Mouse (Mus musculus): ENCODE data around the gene Csf3.
"Not testable (repeated sequence)": the region's sequence is repeated elsewhere in the genome, so short reads cannot be mapped to it uniquely, and the experiment has no call there.

Csf3 gene

DNA sequence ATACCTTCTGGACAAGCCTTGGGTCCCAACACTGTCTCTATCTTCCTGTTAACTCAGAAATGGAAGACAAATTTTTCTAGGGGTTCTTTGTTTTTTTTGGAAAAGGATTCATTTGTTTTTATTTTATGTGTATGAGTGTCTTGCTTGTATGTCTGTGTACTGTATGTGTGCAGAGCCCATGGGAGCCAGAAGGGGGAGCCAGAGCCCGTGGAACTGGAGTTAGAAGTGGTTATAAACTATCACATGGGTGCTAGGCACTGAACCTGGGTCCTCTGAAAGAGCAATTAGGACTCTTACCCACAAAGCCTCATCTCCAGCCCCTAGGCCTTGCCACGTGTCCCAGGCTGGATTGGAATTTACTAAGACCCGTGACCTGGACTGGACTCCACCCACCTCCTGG is 33.0 kb downstream of the Csf3 start:
- DNase-seq, result no peak

DNA sequence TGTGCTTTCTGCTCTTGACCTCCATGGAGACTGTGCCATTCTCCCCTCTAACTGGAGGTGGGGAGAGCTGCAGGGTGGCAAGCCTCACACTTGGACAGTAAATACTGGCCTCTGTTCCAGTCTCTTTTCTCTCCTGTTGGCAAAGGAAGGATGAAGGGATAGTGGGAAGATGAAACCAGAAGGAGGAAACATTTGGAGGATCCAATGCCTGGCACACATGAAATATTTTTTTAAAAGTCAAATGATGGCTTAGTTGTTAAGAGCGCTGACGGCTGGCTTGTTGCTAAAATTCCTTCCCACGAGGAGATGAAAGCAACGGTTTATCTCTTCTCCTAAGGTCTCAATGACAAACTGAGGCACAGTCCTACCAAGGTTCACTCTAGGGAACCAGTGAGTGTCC is 34.0 kb downstream of the Csf3 start:
- DNase-seq, result no peak

DNA sequence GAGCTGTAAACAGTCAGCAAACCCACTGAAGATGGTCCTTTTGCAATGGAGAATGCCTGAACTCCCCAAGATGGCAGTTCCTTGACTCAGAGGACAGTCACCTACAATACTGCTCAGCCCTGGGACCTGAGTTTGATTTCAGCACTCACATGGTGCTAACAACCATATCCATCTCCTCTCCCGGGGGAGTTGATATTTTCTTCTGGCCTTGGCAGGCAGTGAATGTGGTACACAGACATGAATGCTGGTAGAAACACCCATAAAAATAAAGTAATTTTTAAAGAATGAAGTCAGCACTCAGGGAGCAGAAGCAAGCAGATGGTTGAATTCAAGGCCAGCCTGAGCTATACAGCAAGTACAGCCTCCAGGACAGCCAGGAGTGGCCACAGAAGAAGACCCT is 35.1 kb downstream of the Csf3 start:
- no peak for DNase-seq

DNA sequence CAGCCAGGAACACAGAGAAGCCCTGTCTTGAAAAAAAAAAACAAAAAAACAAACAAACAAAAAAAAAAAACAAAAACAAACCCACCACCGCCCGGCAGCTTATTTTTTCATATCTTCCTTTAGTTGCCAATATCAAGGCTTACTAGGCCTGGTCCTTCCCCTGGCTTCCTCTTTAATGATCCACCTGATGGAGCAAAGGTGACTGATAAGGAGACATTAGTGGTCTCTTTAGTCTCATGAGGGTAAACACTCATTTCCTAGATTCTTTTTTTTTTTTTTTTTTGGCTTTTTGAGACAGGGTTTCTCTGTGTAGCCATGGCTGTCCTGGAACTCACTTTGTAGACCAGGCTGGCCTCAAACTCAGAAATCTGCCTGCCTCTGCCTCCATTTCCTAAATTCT is 36.2 kb downstream of the Csf3 start:
- DNase-seq, result not testable (repeated sequence)

DNA sequence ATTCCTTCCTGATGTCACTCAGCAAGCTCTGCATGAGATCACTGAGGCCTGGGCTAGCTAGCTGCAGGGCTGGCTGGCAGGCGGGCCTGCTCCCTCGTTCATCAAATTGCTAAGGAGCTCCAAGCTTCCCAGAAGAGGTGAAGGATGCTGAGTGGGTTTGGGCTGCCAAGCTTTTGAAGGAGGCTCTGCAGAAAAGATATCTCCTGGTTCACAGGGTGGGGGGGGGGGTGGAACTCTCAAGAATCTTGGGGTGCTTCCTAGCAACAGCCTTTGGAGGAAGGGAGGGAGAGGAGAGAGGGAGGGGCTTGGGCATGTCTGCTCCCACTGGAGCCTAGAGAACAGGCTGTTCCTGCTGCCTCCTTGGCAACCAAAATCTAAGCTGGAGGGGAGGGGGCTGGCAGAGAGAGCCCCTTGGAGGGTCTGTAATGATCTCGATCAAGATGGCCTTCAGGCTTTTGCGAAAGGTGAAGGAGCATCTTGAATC is 37.4 kb downstream of the Csf3 start:
- DNase-seq, result no peak

DNA sequence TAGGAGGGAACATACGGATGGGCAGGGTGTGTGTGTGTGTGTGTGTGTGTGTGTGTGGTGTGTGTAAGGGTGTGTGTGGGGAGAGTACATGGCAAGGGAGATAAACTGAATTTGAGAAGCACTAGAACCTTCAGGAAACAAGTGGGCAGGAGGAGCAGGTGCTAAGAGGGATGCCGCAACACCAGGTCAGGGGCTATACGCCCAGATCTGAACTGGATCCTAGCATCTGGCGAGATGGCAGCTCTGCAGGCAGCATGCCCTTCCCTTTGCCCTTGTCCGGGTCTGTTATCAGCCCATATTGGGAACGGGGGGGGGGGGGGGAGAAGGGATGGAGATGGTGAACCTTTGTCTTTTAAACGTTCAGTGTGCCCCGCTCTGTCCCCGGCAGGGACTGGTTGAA is 37.9 kb downstream of the Csf3 start:
- DNase-seq, result no peak

DNA sequence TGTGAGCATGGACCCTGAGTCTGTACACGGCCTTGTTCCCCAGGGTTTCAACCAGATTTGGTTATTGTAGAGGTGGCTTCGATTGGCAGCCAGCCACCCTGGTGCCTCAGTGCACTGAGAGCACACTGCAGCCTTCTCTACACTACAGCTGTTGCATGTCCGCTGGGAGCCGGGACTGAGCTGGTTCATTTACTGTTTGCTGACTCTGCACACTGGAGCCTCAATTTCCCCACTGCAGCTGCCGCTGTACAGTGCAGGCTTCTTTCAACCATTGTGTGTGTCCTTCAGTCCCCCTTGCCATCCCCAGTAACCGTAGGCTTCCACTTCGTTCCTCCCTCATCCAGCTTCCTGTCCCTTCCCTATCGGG is 38.9 kb downstream of the Csf3 start:
- no peak for DNase-seq

DNA sequence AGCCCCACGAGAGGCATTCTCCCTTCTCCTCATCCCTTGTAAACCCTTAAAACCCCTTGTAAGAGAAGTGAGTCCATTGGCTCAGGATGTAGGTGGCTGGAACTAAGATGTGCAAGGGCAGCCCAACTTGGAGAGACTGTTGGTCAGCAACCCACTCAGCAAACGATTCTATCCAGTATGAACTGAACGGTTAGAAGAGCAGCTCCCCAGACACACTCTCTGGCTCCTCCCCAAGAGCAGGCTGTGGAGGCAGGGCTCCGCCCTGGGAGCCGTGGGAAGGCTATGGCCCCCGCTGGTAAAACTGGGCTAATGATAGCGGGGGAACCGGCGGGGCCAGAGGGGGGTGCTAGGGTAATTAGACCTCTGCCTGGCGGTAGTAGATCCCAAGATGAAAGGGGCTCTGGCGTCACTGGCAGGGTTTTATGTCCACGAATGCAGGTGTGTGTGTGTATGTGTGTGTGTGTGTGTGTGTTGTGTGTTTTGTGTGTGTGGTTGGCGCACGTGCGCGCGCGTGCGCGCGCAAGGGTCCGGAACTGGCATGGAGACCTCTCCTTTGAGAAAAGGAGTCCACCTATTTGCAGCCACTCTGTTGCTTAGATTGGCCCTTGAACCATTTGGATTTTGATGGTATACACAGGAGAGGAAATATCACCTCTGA is 39.5 kb downstream of the Csf3 start, which contains the start of gene Thra:
Gene Thra, plus strand, starts transcription at position 246 of the 658 bp plus-strand sequence.
- peak; percentile 71 for DNase-seq

DNA sequence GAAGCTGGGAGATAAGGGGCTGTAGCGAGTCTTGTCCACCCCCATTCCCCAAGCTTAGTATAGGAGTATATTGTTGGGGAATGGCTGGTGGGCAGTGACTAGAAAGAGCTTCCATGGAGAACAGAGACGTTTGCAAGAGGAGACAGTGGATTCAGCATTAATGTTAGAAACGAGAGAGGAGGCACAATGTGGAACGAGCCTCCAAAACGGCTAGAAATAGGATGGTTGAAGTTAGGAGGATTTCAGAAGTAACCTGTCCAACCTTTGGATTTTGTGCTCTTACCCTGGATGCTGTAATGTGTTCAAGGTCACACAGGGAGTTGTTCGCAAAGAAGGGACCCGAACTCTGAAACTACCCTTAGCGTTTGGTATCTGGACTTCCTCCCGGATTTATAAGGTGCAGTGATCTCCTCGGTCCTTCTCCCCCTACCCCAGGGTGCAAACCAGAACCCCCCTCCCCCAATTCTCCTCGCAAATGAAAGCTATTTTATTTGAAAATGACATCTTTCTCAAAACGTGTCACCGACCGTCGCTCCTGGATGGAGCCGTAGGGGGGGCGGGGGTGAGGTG is 40.1 kb downstream of the Csf3 start:
- no peak for DNase-seq

DNA sequence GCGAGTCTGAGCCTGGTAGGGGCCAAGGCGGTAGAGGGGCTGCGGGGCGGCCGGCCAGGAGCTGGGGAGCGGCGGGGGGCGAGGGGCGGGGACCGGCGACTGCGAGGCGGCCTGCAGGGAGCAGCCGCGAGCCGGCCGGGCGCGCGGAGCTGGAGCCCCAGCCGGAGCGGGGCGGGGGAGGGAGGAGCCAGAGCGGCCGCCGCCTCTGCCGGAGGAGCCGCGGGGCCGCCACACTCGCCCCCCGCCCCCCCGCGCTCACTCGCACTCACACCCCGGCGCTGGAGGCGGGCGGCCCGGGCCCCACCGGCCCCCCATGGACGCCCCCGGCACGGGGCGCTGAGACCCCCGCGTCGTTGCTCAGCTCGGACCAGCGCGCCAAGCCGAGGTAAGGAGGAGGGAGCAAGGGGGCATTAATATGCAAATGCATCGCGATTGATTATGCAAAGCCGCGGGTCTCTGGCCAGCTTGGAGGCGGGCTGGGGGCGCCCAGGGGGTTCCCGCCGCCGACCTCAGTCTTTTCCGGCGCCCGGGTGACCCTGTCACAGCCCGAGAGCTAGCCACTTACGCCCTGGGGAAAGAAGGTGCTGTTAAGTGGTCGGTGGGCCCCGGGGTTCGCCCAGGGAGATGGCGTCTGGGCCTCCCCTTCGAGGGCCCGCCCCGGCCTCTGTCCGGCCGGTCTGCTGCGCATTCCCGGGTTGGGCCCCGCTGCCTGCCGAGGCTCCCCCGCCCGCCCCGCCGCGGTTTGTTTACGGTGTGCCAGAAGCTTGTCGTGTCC is 40.7 kb downstream of the Csf3 start:
- DNase-seq, result peak; percentile 86

DNA sequence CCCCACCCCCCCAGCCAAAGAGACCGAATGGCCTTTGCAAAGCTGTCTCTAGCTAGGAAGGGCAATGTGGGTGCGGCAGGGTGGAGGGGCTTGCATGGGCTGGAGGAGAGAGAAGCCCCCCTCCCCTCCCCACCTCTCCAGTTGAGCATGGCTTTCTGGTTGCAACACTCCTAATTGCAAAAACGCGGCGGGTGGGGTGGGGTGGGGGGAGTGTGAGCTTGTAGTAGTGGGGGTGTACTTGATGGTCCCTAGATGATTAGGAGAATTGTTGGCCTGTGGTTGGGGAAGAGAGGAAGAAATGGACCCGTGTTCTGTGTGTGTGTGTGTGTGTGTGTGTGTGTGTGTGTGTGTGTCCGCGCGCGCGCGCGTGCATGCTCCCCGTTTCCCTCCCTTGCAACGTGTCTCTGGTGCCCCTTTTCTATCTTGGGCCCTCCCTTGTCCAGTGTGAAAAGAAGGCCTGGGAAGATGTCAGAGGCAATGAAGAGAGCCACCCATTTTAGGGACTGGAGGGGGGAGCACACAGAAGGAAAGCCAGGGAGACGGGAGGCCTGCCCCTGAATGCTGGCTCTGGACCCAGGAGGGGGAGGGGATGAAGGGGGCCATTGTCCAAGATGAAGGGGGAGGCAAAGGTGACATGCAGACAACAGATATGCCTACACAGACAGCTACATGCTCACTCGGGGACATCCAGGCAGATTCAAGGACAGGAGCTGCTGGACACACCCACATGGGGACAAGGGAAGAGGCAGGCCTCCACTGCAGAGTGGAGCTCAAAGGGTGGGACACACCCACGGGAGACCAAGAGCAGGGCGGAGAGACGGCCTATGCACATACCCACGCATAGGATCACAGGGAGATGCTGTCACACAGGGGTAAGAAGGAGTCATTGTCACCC is 41.6 kb downstream of the Csf3 start:
- DNase-seq, result no peak

DNA sequence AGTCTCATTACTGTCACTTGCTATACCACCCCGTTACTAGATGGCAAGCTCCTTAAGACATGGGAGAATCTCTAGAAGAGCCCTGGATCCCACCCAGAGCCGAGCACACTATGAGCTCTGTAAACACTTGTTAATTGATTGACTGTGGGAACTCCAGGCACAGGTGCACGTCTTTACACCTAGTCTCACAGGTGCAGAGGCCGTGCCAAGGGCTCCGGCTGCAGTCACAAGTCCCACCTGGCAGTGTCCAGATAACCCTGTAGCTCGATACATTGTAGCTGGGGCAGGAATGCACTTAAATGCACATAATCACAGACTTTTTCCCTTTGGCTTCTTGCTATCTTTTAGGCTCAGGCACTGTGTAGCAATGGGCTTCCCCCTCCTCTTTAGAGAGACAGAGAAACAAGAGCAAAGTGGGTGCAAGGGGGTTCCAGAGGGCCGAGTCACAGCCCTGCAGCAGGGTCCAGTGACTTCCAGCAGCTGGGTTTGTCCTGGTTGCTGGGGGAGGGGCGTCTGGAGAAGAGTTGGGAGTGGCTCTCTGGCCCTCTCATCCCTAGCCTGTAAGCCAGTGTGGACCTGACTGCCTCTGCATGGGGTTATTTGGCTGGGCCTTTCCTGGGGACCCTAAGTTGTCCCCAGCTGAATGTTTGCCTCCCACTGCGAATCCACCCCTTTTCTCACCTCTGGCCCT is 42.7 kb downstream of the Csf3 start:
- DNase-seq, result no peak

DNA sequence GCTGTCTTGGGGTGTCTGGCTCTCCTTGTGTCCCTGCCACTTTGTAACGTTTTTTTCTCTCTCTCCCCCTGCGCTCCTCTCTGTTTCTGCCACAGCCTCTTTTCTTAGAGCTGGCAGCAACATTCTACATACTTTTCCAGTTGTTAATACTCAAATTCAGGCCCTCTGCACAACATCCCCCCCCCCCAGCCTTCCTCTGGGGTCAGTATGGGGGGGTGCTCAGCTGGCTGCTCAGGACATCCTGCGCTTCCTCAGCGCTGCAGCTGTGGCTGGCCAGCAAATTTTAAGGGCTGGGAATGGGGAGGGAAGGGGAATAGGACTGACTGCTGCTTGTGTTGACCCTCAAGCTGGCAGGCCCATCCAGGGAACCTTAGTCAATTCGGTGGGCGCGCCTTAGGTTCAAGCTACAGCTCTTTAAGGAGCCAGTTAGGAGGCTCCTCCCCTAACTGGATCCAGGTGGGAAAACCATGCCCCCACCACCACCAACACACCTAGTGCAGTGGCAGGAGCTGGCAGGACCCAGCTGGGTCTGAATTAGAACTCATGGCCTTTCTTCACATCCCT is 43.5 kb downstream of the Csf3 start:
- no peak for DNase-seq

DNA sequence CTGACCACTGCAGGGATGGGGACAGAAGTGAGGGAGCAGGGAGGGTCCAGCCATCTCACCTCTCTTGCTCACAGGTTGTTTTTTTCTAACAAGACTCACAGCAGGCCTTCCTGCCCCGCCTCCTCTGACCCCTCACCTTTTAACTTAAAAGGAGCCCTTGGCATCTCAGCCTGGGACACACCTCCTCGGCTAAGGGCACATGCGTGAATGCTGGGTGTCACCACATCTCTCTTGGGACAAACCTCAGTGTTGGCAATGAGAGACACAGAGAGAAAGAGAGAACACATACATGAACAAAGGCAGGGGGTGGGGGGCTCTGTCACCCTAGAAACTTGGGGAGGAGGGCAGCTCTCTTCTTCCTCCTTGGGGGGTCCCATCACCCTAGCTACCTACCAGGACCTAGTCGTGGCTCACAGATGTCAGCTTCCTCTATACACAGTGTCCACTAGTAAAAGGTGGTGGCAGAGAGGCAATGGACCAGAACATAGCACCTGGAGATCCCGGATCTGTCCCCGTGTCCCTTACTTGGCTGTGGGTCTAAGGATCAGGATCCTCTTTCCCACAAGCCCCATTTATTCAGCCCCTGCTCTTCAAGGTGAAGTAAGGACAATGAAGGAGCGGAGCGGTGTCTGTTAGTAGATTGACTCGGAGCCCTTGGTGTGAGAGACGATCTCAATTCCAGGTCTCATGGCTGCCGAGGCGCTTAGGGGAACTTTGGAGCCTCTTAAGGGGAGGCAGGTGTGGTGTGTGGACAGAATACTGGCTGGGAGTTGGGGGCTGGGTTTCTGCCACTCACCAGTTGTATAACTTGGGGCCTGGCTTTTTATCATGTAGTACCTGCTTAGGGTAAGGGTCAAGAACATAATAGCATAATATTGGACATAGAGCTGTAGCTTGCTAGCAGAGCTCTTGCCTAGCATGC is 45.1 kb downstream of the Csf3 start:
- DNase-seq, result no peak

DNA sequence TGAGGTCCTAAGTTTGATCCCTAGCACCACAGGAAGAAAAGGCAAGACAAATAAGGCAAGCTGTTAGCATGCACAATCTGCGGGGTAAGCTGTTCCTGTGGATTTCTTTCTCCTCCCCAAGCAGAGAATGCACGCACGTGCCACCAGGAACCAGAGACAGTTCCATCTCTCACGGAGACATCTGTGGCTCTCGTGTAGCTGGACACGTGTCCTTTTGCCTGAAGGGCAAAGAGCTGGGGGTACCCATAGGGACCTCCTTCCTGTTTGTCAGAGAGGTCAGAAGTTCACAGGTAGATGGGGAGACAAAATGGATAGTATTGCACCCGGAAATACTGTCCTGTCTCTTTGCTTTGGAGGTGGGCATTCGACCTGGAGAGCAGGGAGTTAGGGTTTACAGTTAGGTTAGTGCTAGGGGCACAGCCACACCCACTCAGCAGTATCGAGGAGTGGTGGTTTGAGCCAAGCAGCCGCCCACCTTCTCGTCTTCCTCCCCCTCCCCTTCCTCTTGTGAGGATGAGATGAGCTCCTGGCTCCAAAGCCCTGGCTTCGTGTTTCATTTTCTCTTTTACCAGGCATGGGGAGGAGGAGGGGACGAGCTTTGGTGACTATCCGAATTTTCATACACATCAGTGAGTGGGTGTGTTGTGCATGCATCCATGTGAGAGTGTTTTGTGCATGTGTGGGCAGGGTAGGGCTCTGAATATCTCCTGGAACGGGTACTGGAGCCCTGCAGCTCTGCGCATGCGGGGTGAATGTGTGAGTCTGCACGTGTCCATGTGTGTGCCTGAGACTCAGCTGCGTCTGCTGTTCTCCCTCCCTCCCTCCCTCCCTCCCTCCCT is 46.0 kb downstream of the Csf3 start:
- DNase-seq, result peak; percentile 90

DNA sequence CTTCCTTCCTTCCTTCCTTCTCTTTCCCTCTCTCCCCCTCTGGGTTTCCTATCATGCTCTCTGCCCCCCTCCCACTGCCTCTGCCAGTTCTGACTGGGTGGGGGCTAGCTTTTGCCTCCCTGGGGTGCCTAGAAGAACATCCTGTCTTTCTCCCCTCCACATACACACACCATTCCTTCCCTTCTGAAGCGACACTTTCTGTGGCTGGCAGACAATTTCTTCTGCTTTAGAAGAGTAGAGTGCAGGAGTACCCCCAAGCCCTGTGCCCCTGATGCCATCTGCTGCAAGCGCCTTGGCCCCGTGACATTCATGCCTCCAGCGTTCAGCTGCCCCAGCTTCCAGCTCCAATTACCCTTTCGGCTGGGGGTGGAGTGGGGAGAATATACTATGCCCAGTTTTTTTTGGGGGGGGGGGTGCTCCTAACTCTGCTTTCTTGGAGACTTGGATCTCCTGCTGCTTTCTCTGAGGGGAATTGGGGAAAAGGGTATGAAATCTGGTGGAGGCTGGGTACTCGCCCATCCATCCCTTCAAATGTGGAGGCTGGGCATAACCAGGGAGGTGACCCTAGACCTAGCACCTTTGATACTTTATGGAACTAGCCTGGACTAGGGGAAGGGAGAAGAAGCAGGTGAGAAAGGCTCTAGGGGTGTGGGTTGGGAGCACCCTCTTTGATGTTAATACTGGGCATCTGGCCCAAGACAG is 46.9 kb downstream of the Csf3 start:
- no peak for DNase-seq

DNA sequence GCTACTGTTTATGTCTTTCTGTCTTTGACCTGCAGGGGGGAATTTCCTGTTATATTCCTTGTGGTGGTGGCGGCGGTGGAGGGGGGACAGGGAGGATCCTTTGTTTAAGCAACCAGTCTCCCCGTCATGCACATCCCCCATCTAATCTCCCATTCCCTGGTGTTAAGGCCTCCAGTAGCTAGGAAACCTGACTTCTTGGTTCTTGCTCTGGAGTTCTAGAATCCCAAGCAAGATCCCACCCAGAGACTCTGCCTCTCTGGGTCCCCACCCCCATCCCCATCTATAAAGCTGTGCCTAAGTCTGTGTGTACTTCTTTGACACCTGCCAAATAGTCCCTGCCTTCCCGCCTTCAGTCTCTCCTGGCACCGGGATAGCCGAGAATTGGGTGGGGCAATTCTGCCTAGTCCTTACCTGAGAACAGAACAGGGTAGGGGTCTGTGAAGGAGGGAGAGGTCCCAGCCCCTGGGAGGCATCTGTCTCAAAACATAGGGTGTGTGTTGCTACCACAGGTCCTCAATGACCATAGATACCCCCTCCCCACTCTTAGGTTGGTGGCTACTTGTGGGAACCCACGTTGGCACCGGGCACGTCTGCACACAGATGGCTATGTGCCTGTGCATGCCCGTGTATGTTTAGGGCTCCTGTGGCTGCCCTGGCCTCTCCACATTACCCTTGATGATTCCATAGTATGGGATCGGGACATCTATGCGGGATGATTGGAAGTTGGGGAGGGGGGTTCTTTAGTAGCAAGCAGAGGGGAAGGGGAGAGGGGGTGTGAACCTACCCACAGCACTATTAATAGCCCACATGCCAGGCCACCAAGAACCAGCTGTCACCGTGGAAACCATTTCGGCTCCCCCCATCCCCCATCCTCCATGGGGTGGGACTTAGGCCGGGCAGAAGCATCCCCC is 47.7 kb downstream of the Csf3 start:
- no peak for DNase-seq

DNA sequence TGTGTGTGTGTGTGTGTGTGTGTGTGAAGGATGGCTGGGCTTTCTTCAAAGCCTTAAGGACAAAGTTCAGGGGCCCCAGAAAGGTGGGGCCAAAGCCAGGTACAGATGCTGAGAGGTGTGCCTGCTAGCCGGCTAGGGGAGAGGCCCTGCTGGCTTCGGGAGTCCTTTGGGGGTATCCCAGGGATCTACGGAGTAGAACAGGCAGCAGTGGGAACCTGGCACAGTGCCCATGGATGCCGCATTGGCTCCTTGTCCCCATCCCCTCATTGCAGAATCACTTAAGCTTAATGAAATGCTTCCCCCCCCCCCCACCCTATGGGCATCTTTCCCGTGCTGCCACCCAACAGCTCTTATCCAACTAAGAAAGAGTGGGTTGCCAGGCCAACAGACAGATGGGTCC is 48.7 kb downstream of the Csf3 start:
- DNase-seq, result peak; percentile 85

All from right cerebral cortex, postnatal 4 days (tissue).